Mouse (Mus musculus): ENCODE results near the gene Pias1. TPM values are rescaled to one million over a fixed set of nuclear protein-coding genes. Genes with fewer than 3 reads are reported as not detected.

Pias1 gene
- polyA plus RNA-seq, 1 experiment, result 0.90 TPM

DNA sequence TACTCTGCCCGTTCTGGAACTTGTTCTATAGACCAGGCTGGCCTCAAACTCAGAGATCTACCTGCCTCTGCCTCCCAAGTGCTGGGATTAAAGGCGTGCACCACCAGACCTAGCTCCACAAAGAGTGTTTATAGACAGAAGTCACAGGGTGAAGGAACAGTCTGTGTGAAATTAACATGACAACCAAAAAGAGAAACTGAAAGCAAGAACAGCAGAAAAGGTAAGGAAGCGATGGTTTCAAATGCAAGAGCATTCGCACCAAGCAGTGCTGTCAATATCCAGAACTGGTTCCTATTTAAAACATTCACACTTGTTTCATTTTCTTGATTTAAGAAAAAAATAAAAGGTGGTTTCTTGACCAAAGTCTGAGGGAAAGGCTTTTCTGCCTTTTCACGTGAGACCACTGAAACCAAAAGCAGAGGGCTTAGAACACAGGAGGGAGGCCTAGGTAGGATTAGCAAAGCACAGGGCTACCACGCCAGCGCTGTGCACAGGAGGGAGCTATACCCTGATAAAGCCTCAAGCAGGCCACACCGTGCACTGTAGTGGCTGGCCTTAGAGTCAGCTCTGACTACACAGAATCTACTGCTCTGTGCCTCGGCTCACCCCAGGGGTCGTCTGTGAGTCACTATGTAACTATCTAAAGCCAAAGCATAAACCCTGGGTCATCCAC, 15.5 kb downstream of the Pias1 start:
- TF ChIP-seq GATA1 (IDR thresholded peaks at IDR 0.05; ENCODE audit: low read length), result no peak

- TF ChIP-seq GATA1 (IDR thresholded peaks at IDR 0.05; ENCODE audit: low read length), result no peak
Measured at GRCm38 (mm10) chr9:62970345-62970744, 17.4 kb downstream of the Pias1 start.

DNA sequence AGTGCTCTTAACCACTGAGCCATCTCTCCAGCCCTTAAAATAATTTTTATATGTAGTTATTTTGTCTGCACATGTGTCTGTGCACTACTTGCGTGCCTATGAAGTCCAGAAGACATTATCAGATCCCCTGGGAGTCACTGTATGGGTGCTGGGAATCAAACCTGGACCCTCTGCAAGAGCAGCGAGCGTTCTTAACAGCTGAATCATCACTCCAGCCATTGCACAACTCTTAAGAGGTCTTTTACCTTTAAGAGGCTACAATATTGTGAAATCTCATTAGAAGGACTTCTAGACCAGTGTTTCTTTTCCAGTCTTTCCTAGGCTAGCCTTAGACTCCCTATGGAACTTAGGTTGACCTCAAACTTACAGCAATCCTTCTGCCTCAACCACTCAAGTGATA, 21.7 kb downstream of the Pias1 start:
- no peak for TF ChIP-seq GATA1 (IDR thresholded peaks at IDR 0.05; ENCODE audit: low read length)

- no peak for TF ChIP-seq GATA1 (IDR thresholded peaks at IDR 0.05; ENCODE audit: low read length)
Measured at GRCm38 (mm10) chr9:62952713-62953112, 35.0 kb downstream of the Pias1 start.

DNA sequence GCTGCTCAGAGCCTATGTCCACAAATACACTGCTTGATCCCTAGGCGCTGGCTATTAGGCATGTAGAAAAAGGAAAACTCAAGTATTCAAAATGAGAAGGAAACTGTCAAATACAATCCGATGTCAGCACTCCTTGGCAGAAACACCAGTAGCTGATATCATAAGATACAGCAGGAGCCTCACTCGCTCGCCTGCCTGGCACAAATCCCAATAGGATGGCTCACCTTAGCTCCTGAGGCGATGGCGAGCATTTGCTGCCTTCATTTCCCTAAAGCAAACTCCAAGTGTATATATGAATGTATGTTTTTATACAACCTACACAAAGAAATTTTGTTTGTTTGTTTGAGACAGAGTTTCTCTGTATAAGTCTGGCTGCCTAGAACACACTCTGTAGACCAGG, 42.4 kb downstream of the Pias1 start:
- no peak for TF ChIP-seq GATA1 (IDR thresholded peaks at IDR 0.05; ENCODE audit: low read length)

- TF ChIP-seq GATA1 (IDR thresholded peaks at IDR 0.05; ENCODE audit: low read length), result no peak
Measured at GRCm38 (mm10) chr9:62944063-62944462, 43.7 kb downstream of the Pias1 start.

DNA sequence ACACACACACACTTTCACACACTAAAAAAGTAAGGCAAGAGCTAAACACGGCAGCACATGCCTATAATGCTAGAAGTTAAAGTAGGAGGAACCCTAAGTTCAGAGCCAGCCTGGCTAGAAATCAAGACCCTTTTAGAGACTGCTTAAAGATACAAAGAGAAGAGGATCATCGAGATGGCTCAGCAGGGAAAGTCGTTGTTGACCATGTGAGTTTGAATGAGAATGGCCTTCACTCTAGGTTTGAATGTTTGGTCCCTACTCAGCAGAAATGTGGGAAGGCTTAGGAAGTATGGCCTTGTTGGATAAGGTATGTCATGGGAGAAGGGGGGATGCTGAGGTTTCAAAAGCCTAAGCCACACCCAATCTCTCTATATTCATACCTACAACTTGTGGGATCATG, 46.8 kb downstream of the Pias1 start:
- no peak for TF ChIP-seq GATA1 (IDR thresholded peaks at IDR 0.05; ENCODE audit: low read length)

GRCm38 (mm10) chr9:62935854-62936253, 51.9 kb downstream of the Pias1 start:
- TF ChIP-seq GATA1 (IDR thresholded peaks at IDR 0.05; ENCODE audit: low read length), result no peak

- no peak for TF ChIP-seq GATA1 (IDR thresholded peaks at IDR 0.05; ENCODE audit: low read length)
Measured at GRCm38 (mm10) chr9:62934700-62935400, 52.9 kb downstream of the Pias1 start.

DNA sequence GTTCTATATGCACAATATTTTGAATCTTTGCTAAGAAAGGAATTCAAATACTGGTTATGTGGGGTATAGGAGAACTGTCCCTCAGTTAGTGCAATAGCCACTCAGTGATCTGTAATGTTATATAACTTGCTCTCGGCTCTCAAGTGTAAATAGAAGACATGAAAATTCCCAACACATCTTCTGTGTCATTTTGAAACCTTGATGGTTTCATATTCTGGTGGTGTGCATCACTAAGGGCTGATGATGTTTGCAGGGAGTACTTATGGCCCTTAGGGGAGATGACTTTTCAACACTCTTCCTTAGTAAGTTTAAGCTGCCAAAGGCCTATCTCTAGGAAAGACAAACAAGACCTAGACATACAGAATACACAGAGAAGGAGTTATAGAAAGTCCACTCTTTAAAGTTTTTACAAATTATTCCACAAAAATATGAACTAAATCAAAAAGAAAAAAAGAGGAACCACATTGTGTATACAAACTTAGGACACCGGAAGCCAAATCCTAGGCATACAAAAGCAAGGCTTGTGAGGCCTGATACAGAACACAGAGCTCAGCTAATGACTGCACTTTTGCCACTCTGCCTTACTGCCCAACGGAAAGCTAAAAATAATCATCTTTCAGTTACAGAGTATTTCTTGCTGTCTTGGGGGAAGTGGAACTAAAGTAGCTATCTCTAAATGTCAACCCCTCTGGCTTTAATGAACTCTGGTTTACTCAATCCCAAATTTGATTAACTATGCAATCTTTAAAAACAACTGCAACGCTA, 55.0 kb downstream of the Pias1 start:
- TF ChIP-seq GATA1 (IDR thresholded peaks at IDR 0.05; ENCODE audit: low read length), result no peak

GRCm38 (mm10) chr9:62924886-62925610, 62.7 kb downstream of the Pias1 start:
- no peak for TF ChIP-seq GATA1 (IDR thresholded peaks at IDR 0.05; ENCODE audit: low read length)

DNA sequence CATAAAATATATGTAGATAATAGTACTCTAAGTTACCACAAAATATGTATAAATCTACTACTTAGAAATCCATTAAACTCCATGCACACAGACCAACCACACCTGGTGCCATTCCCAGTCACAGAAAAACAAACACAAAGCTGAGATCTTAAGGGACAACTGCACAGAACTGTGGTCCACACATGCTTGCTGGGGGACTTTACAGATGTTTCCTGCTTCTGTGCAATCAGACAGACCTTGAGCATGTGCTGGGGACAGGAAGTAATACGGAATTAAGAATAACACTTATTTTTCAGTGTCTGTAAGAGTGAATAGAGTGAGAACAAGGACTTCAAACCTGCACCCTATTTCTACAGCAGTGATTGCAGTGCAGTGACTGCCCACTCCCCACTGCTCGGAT, 66.8 kb downstream of the Pias1 start:
- TF ChIP-seq GATA1 (IDR thresholded peaks at IDR 0.05; ENCODE audit: low read length), result no peak

GRCm38 (mm10) chr9:62917059-62917458, 70.7 kb downstream of the Pias1 start:
- TF ChIP-seq GATA1 (IDR thresholded peaks at IDR 0.05; ENCODE audit: low read length), result peak; percentile 34

GRCm38 (mm10) chr9:62913390-62914069, 74.2 kb downstream of the Pias1 start:
- TF ChIP-seq GATA1 (IDR thresholded peaks at IDR 0.05; ENCODE audit: low read length), result no peak

- TF ChIP-seq GATA1 (IDR thresholded peaks at IDR 0.05; ENCODE audit: low read length), result no peak
Measured at GRCm38 (mm10) chr9:62905039-62905438, 82.7 kb downstream of the Pias1 start.
